Mouse (Mus musculus): ENCODE measurements around the gene Crb1.
A peak's percentile ranks its signal among the peaks of the same experiment; 100 is the strongest.

Gene Crb1

GRCm38 (mm10) chr1:139210505-139210904 lies 166.4 kb downstream of the Crb1 start:
- DNase-seq = no peak

- peak; percentile 29 for DNase-seq
Observed at GRCm38 (mm10) chr1:139209796-139210195, 167.1 kb downstream of the Crb1 start.

- no peak for DNase-seq
Observed at GRCm38 (mm10) chr1:139206259-139206658, 170.6 kb downstream of the Crb1 start.

- no peak for DNase-seq
Observed at GRCm38 (mm10) chr1:139203026-139203425, 173.9 kb downstream of the Crb1 start.

- DNase-seq = no peak
Observed at GRCm38 (mm10) chr1:139194428-139195028, 182.4 kb downstream of the Crb1 start.

GRCm38 (mm10) chr1:139194011-139194410 lies 182.9 kb downstream of the Crb1 start:
- DNase-seq = no peak

- DNase-seq = no peak
Observed at GRCm38 (mm10) chr1:139192635-139193034, 184.3 kb downstream of the Crb1 start.

GRCm38 (mm10) chr1:139180481-139181149 lies 196.3 kb downstream of the Crb1 start:
- peak; percentile 13 for DNase-seq

GRCm38 (mm10) chr1:139179707-139180106 lies 197.2 kb downstream of the Crb1 start:
- DNase-seq = no peak

GRCm38 (mm10) chr1:139174058-139174832 lies 202.7 kb downstream of the Crb1 start:
- DNase-seq = no peak

GRCm38 (mm10) chr1:139162814-139163213 lies 214.1 kb downstream of the Crb1 start:
- DNase-seq = peak; percentile 24

GRCm38 (mm10) chr1:139161619-139162018 lies 215.3 kb downstream of the Crb1 start:
- no peak for DNase-seq

GRCm38 (mm10) chr1:139156397-139156796 lies 220.5 kb downstream of the Crb1 start:
- peak; percentile 27 for DNase-seq

GRCm38 (mm10) chr1:139153493-139153892 lies 223.4 kb downstream of the Crb1 start:
- DNase-seq = no peak

- DNase-seq = no peak
Observed at GRCm38 (mm10) chr1:139153006-139153405, 223.9 kb downstream of the Crb1 start.

Data from right cerebral cortex, adult 18-20 months (tissue).